Mouse (Mus musculus) spleen, adult 2 months (tissue): ENCODE data around the gene Tcf25. TPM values are rescaled to one million over a fixed set of nuclear protein-coding genes. Genes with fewer than 3 reads are reported as not detected.

Experiments
- DNase-seq, 2 experiments: peaks; one replicate each; pipeline versions ENCODE4 v3.0.0 to v3.0.0-alpha.2; 2012 to 2021; ENCODE audit warnings: low spot score in 2 of 2, low read depth in 1 of 2
- H3K27ac ChIP-seq: fragments of 200-500 bp; 2 replicates; pipeline ENCODE4 v1.5.1; 2012; ENCODE audit warnings: low read length, inconsistent platforms; ENCODE audit not compliant: insufficient read depth
- H3K27me3 ChIP-seq: fragments of 200-500 bp; 2 replicates; pipeline ENCODE4 v1.6.1; 2012; ENCODE audit warnings: mild to moderate bottlenecking, moderate library complexity, low read length, inconsistent platforms; ENCODE audit not compliant: control insufficient read depth, insufficient read depth
- H3K36me3 ChIP-seq: fragments of 200-500 bp; 2 replicates; pipeline ENCODE4 v1.6.1; 2012; ENCODE audit warnings: mild to moderate bottlenecking, low read length, inconsistent platforms; ENCODE audit not compliant: control insufficient read depth, insufficient read depth
- H3K4me1 ChIP-seq: fragments of 200-500 bp; 2 replicates; pipeline ENCODE4 v1.6.1; 2011; ENCODE audit warnings: inconsistent platforms; ENCODE audit not compliant: control insufficient read depth, insufficient read depth, insufficient read length
- H3K4me3 ChIP-seq: fragments of 200-500 bp; 2 replicates; pipeline ENCODE4 v1.5.1; 2011; ENCODE audit warnings: mild to moderate bottlenecking, inconsistent platforms; ENCODE audit not compliant: insufficient read depth, insufficient read length; ENCODE audit errors: extremely low read depth
- CTCF ChIP-seq: fragments of 200-500 bp; IDR thresholded peaks from 2 replicates; pipeline ENCODE4 v1.5.1; 2011; ENCODE audit warnings: mild to moderate bottlenecking, inconsistent platforms; ENCODE audit not compliant: insufficient read depth, insufficient read length, insufficient replicate concordance; ENCODE audit errors: extremely low read depth
- POLR2A ChIP-seq: fragments of 200-500 bp; IDR thresholded peaks from 2 replicates; pipeline ENCODE4 v1.6.1; 2011; ENCODE audit warnings: low read depth, low read length, inconsistent platforms
- WGBS: fragments of 180-500 bp; shearing (Covaris S2); methylation state at CpG from one replicate; pipeline ENCODE4 v1.1.7; 2018; 5-methylcytosine and 5-hydroxymethylcytosine counted together
- polyA plus RNA-seq: library from polyadenylated mRNA; depleted of rRNA; stranded (reverse); fragments of >200 nt; gene quantifications from 2 replicates; pipeline ENCODE4 v1.2.3, GENCODE M21; 2012

The Tcf25 gene
- polyA plus RNA-seq, 1 experiment: 137 TPM

- H3K4me1 ChIP-seq: peaks cover 10% of the 10 kb centered on the region
- DNase-seq: peak; percentile 28 to 73
- TF ChIP-seq CTCF (no peak), POLR2A (no peak)
- 2% methylated on average over 75 of the region's 85 CpGs for whole genome bisulfite sequencing
- H3K27ac ChIP-seq: no peak within 1 kb of the TSS
- peaks cover 8% of the 10 kb centered on the region for H3K27me3 ChIP-seq
- peak within 1 kb of the TSS; percentile 52 for H3K4me3 ChIP-seq
- no peaks in the 10 kb centered on the region for H3K36me3 ChIP-seq
These were observed 41.1 kb upstream of the Tcf25 start, which contains the start of gene Spire2 for GRCm38 (mm10) chr8:123332262-123333090. TSS of gene Spire2 (plus strand) at chr8:123332713.

- WGBS: 17% methylated on average over 20 of the region's 21 CpGs
- no peaks in the 10 kb centered on the region for H3K36me3 ChIP-seq
- peaks cover 10% of the 10 kb centered on the region for H3K4me1 ChIP-seq
- no peak overlapping the region for H3K27ac ChIP-seq
- peaks cover 8% of the 10 kb centered on the region for H3K27me3 ChIP-seq
- no peak for DNase-seq
- H3K4me3 ChIP-seq: peak overlapping the region; percentile 52; the same call in 1 of the 2 replicates
- TF ChIP-seq POLR2A: no peak
- TF ChIP-seq CTCF: no peak
These were observed 40.4 kb upstream of the Tcf25 start for GRCm38 (mm10) chr8:123333091-123333587.

GRCm38 (mm10) chr8:123333864-123334263, 39.7 kb upstream of the Tcf25 start:
- no peak overlapping the region for H3K4me3 ChIP-seq
- H3K36me3 ChIP-seq: no peaks in the 10 kb centered on the region
- TF ChIP-seq CTCF (no peak), POLR2A (no peak)
- DNase-seq: no peak
- 25% methylated on average over 7 of the region's 7 CpGs for WGBS
- H3K4me1 ChIP-seq: peaks cover 10% of the 10 kb centered on the region
- H3K27ac ChIP-seq: no peak overlapping the region
- H3K27me3 ChIP-seq: peaks cover 8% of the 10 kb centered on the region

GRCm38 (mm10) chr8:123334467-123334866, 39.1 kb upstream of the Tcf25 start:
- Histone ChIP-seq H3K27me3 (peaks cover 8% of the 10 kb centered on the region), H3K36me3 (no peaks in the 10 kb centered on the region), H3K4me3 (no peak overlapping the region), H3K4me1 (peaks cover 10% of the 10 kb centered on the region), H3K27ac (no peak overlapping the region)
- no peak for DNase-seq
- TF ChIP-seq POLR2A (no peak), CTCF (no peak)
- 43% methylated on average over 1 of the region's 1 CpGs for WGBS

- WGBS: 82% methylated on average over 3 of the region's 3 CpGs
- TF ChIP-seq CTCF: no peak
- TF ChIP-seq POLR2A: no peak
- DNase-seq: no peak
- no peaks in the 10 kb centered on the region for H3K36me3 ChIP-seq
- no peak overlapping the region for H3K4me3 ChIP-seq
- no peak overlapping the region for H3K27ac ChIP-seq
- H3K4me1 ChIP-seq: peaks cover 10% of the 10 kb centered on the region
- peaks cover 6% of the 10 kb centered on the region for H3K27me3 ChIP-seq
These were observed 36.1 kb upstream of the Tcf25 start for GRCm38 (mm10) chr8:123337475-123337874.

GRCm38 (mm10) chr8:123340071-123340470, 33.5 kb upstream of the Tcf25 start:
- Histone ChIP-seq H3K4me3 (no peak overlapping the region), H3K27ac (no peak overlapping the region), H3K27me3 (no peaks in the 10 kb centered on the region), H3K36me3 (no peaks in the 10 kb centered on the region), H3K4me1 (peaks cover 3% of the 10 kb centered on the region; the same call in 1 of the 2 replicates)
- whole genome bisulfite sequencing: 93% methylated on average over 4 of the region's 4 CpGs
- no peak for DNase-seq
- no peak for TF ChIP-seq CTCF
- no peak for TF ChIP-seq POLR2A
